Mouse (Mus musculus) forebrain, postnatal 0 days (tissue): ENCODE measurements around the gene Psmb7. TPM values are rescaled to one million over a fixed set of nuclear protein-coding genes. Genes with fewer than 3 reads are reported as not detected.

ENCODE experiments used
- ATAC-seq: fragments of 200-750 bp; cut with Nextera tagmentation; 2 replicates; pipeline ENCODE4 v1.8.0; 2017; ENCODE audit warnings: mild to moderate bottlenecking, moderate library complexity
- DNase-seq: peaks from one replicate; pipeline ENCODE4 v3.0.0-alpha.2; 2015
- H3K27ac ChIP-seq: fragments of 300-500 bp; sonication (generic); 2 replicates; pipeline ENCODE4 v1.5.1; 2014; ENCODE audit warnings: low read depth, mild to moderate bottlenecking, antibody characterized with exemption, low read length, moderate library complexity, mixed read lengths
- H3K27me3 ChIP-seq: fragments of 300-500 bp; sonication (generic); 2 replicates; pipeline ENCODE4 v1.6.1; 2014; ENCODE audit warnings: mild to moderate bottlenecking, low read length, mixed read lengths; ENCODE audit not compliant: insufficient read depth
- H3K36me3 ChIP-seq: fragments of 300-500 bp; sonication (generic); 2 replicates; pipeline ENCODE4 v1.6.1; 2014; ENCODE audit warnings: mild to moderate bottlenecking, moderate library complexity; ENCODE audit not compliant: insufficient read depth
- H3K4me1 ChIP-seq: fragments of 300-500 bp; sonication (generic); 2 replicates; pipeline ENCODE4 v1.6.1; 2014; ENCODE audit warnings: antibody characterized with exemption; ENCODE audit not compliant: insufficient read depth
- H3K4me2 ChIP-seq: fragments of 300-500 bp; sonication (generic); 2 replicates; pipeline ENCODE4 v1.6.1; 2014; ENCODE audit warnings: low read depth, mild to moderate bottlenecking, moderate library complexity
- H3K4me3 ChIP-seq: fragments of 300-500 bp; sonication (generic); 2 replicates; pipeline ENCODE4 v1.5.1; 2014; ENCODE audit warnings: low read depth, low read length, mixed read lengths
- H3K9ac ChIP-seq: fragments of 300-500 bp; sonication (generic); 2 replicates; pipeline ENCODE4 v1.6.1; 2014; ENCODE audit warnings: mild to moderate bottlenecking
- H3K9me3 ChIP-seq: fragments of 300-500 bp; sonication (generic); 2 replicates; pipeline ENCODE4 v1.6.1; 2016; ENCODE audit warnings: low read length
- CTCF ChIP-seq: sonication (generic); IDR thresholded peaks from 2 replicates; pipeline ENCODE4 v1.5.1; 2016; ENCODE audit warnings: antibody characterized with exemption, control low read depth, low read depth
- WGBS: fragments of 180-500 bp; shearing (Covaris S2); extraction: QIAGEN DNeasy Blood & Tissue Kit; methylation state at CpG from one replicate; pipeline ENCODE4 v1.1.7; 2014; 5-methylcytosine and 5-hydroxymethylcytosine counted together
- polyA plus RNA-seq: library from polyadenylated mRNA; unstranded; fragments of >200 nt; fragmentation: Nextera tagmentation; extraction: Ambion mirVana; gene quantifications from 2 replicates; pipeline ENCODE4 v1.2.1, GENCODE M21; 2015
- total RNA-seq: library from RNA; depleted of rRNA; stranded (reverse); fragments of >200 nt; gene quantifications from 2 replicates; pipeline ENCODE4 v1.2.3, GENCODE M21; 2014

The Psmb7 gene
- total and polyA plus RNA-seq, 2 experiments from 2014 or later: 276 to 292 TPM

GRCm38 (mm10) chr2:38545706-38546105 is 98.2 kb downstream of the Psmb7 start:
- Histone ChIP-seq H3K4me3 (no peak overlapping the region), H3K9me3 (no peaks in the 10 kb centered on the region), H3K27me3 (no peaks in the 10 kb centered on the region), H3K36me3 (no peaks in the 10 kb centered on the region), H3K4me2 (no peak overlapping the region), H3K27ac (no peak overlapping the region), H3K4me1 (no peaks in the 10 kb centered on the region), H3K9ac (no peak overlapping the region)
- DNase-seq (no peak), ATAC-seq (no peak)
- TF ChIP-seq CTCF: no peak

DNA sequence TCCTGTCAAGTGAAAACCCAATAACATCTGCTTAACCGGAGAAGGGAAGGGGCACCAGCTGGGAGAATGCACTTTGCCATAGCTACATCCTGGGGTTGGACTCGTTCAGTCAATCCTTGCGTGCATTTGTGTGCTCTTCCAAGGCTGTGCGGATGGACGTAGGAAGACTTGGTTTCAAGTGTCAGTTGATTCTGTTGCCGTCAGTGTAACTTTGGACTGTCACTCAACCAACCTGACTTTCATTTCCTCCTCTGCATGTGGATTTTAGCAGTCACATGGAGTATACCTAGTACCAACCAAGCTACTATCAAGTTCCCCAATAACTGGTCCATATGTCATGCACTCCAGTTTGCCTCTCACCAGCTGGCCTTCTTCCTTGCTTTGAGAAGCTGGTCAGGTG is 98.9 kb downstream of the Psmb7 start:
- no peaks in the 10 kb centered on the region for H3K36me3 ChIP-seq
- no peak for TF ChIP-seq CTCF
- H3K4me3 ChIP-seq: no peak overlapping the region
- DNase-seq (no peak), ATAC-seq (no peak)
- no peaks in the 10 kb centered on the region for H3K9me3 ChIP-seq
- H3K9ac ChIP-seq: no peak overlapping the region
- H3K4me2 ChIP-seq: no peak overlapping the region
- 87% methylated on average over 6 of the region's 6 CpGs for WGBS
- H3K27me3 ChIP-seq: no peaks in the 10 kb centered on the region
- no peaks in the 10 kb centered on the region for H3K4me1 ChIP-seq
- no peak overlapping the region for H3K27ac ChIP-seq

GRCm38 (mm10) chr2:38544341-38544740 is 99.5 kb downstream of the Psmb7 start:
- no peaks in the 10 kb centered on the region for H3K27me3 ChIP-seq
- H3K4me1 ChIP-seq: peaks cover 4% of the 10 kb centered on the region; the same call in 1 of the 2 replicates
- H3K27ac ChIP-seq: no peak overlapping the region
- TF ChIP-seq CTCF: no peak
- ATAC-seq: no peak
- no peaks in the 10 kb centered on the region for H3K36me3 ChIP-seq
- DNase-seq: no peak
- no peak overlapping the region for H3K4me3 ChIP-seq
- no peak overlapping the region for H3K4me2 ChIP-seq
- no peaks in the 10 kb centered on the region for H3K9me3 ChIP-seq
- H3K9ac ChIP-seq: no peak overlapping the region

DNA sequence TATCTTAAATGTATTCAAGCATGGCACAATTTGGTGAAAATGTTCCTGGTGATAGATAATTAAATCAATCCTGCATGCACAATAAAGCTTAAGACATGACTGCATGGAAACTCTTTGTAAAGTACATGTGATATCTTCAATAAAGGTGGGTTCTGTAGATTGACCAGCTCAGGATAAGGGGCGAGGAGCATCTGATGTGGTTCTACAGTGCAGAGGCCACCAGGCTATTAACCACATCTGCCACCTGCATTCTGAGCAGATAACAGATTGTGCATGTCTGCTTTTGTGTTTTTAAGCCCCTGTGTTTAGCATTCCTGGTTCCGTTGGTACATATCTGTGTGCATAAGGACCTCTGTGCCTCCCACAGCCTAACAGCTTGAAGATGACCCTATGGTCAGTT is 100.7 kb downstream of the Psmb7 start:
- DNase-seq (no peak), ATAC-seq (no peak)
- no peaks in the 10 kb centered on the region for H3K9me3 ChIP-seq
- H3K4me1 ChIP-seq: peaks cover 4% of the 10 kb centered on the region; the same call in 1 of the 2 replicates
- WGBS: 83% methylated on average over 2 of the region's 2 CpGs
- no peak overlapping the region for H3K27ac ChIP-seq
- no peak overlapping the region for H3K4me3 ChIP-seq
- TF ChIP-seq CTCF: no peak
- no peaks in the 10 kb centered on the region for H3K27me3 ChIP-seq
- no peaks in the 10 kb centered on the region for H3K36me3 ChIP-seq
- H3K9ac ChIP-seq: no peak overlapping the region
- H3K4me2 ChIP-seq: no peak overlapping the region

DNA sequence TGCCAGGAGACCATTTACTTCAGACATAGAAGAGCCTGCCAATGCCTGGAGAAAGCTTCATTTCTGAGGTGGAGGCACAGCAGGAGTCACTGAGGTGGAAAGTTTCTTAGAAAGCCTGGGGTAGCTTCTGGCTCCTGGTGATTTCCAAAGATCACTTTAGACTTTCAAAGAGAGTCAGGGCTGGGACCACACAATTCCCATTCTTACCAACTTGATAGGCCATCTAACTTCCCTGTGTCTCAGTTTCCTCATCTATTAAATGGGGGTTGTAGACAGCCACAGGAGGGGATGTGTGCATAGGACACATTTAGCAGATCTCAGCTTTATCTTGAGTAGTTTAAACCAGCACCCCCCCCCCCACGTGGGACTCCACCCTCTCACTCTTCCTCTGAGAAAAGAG is 101.5 kb downstream of the Psmb7 start:
- Histone ChIP-seq H3K27me3 (no peaks in the 10 kb centered on the region), H3K4me3 (no peak overlapping the region), H3K4me1 (peaks cover 4% of the 10 kb centered on the region; the same call in 1 of the 2 replicates), H3K4me2 (no peak overlapping the region), H3K9me3 (no peaks in the 10 kb centered on the region), H3K36me3 (no peaks in the 10 kb centered on the region), H3K9ac (no peak overlapping the region), H3K27ac (no peak overlapping the region)
- 61% methylated on average over 1 of the region's 1 CpGs for WGBS
- TF ChIP-seq CTCF: no peak
- DNase-seq: no peak
- no peak for ATAC-seq

DNA sequence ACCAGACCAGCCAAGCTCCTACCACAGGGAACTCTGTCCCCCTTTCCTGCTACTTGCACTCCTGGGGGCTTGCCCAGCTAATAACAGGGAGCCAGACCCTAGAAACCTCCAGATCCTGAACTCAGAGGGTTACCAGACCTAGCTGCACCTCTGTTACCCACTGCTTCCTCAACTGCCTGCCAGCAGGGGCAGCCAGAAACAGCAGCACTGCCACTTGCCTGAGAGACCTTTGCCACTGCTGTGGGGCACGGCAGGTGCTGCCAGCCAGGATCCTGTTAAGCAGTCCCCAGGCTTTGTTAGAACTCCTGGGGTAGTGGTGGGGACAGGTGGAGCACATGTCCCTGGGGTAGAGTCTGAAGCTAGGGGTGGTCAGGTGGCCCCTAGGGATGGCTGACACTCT is 102.3 kb downstream of the Psmb7 start:
- Histone ChIP-seq H3K9me3 (no peaks in the 10 kb centered on the region), H3K27me3 (no peaks in the 10 kb centered on the region), H3K36me3 (no peaks in the 10 kb centered on the region), H3K27ac (no peak overlapping the region), H3K4me1 (peaks cover 4% of the 10 kb centered on the region; the same call in 1 of the 2 replicates), H3K4me3 (no peak overlapping the region), H3K9ac (no peak overlapping the region), H3K4me2 (no peak overlapping the region)
- TF ChIP-seq CTCF: no peak
- ATAC-seq: no peak
- DNase-seq: no peak
- whole genome bisulfite sequencing: 67% methylated on average over 1 of the region's 1 CpGs

GRCm38 (mm10) chr2:38541101-38541500 is 102.8 kb downstream of the Psmb7 start:
- peaks cover 4% of the 10 kb centered on the region; the same call in 1 of the 2 replicates for H3K4me1 ChIP-seq
- H3K9me3 ChIP-seq: no peaks in the 10 kb centered on the region
- H3K27ac ChIP-seq: no peak overlapping the region
- H3K4me2 ChIP-seq: no peak overlapping the region
- no peak overlapping the region for H3K9ac ChIP-seq
- DNase-seq (no peak), ATAC-seq (no peak)
- 93% methylated on average over 3 of the region's 3 CpGs for WGBS
- H3K27me3 ChIP-seq: no peaks in the 10 kb centered on the region
- H3K4me3 ChIP-seq: no peak overlapping the region
- no peak for TF ChIP-seq CTCF
- H3K36me3 ChIP-seq: no peaks in the 10 kb centered on the region

- 74% methylated on average over 6 of the region's 6 CpGs for WGBS
- no peak overlapping the region for H3K4me2 ChIP-seq
Measured at GRCm38 (mm10) chr2:38540666-38541065, 103.2 kb downstream of the Psmb7 start.

More at GRCm38 (mm10) chr2:38540666-38541065, 103.2 kb downstream of the Psmb7 start:
- no peak for TF ChIP-seq CTCF
- no peak for ATAC-seq
- no peaks in the 10 kb centered on the region for H3K36me3 ChIP-seq
- no peaks in the 10 kb centered on the region for H3K9me3 ChIP-seq
- no peak for DNase-seq
- H3K4me3 ChIP-seq: no peak overlapping the region
- H3K27me3 ChIP-seq: no peaks in the 10 kb centered on the region
- H3K4me1 ChIP-seq: peaks cover 4% of the 10 kb centered on the region; the same call in 1 of the 2 replicates
- no peak overlapping the region for H3K27ac ChIP-seq
- no peak overlapping the region for H3K9ac ChIP-seq
